Mouse (Mus musculus) lung, adult 2 months (tissue): ENCODE data around the gene Zcchc4. TPM values are rescaled to one million over a fixed set of nuclear protein-coding genes. Genes with fewer than 3 reads are reported as not detected.

ENCODE experiments used
- DNase-seq: peaks from one replicate; pipeline ENCODE4 v3.0.0; 2022
- H3K4me1 ChIP-seq: fragments of 200-500 bp; 2 replicates; pipeline ENCODE4 v1.6.1; 2011; ENCODE audit warnings: low read length; ENCODE audit not compliant: control insufficient read depth, insufficient read depth
- H3K4me3 ChIP-seq: fragments of 200-500 bp; replicated peaks from 2 replicates; pipeline ENCODE3; 2011; ENCODE audit warnings: low read depth, mild to moderate bottlenecking, control low read depth, low read length; ENCODE audit errors: extremely low read depth
- CTCF ChIP-seq: fragments of 200-500 bp; IDR thresholded peaks from 2 replicates; pipeline ENCODE4 v1.5.1; 2011; ENCODE audit warnings: mild to moderate bottlenecking, low read length, control low read depth; ENCODE audit not compliant: insufficient read depth
- POLR2A ChIP-seq: fragments of 200-500 bp; IDR thresholded peaks from 2 replicates; pipeline ENCODE4 v1.6.1; 2011; ENCODE audit warnings: low read depth, mild to moderate bottlenecking, control low read depth, low read length, borderline replicate concordance; ENCODE audit errors: extremely low read depth
- WGBS: fragments of 180-500 bp; shearing (Covaris S2); methylation state at CpG from one replicate; pipeline ENCODE4 v1.1.7; 2018; 5-methylcytosine and 5-hydroxymethylcytosine counted together
- polyA plus RNA-seq: library from polyadenylated mRNA; depleted of rRNA; stranded (reverse); fragments of >200 nt; gene quantifications from 2 replicates; pipeline ENCODE4 v1.2.3, GENCODE M21; 2012; rRNA removed

Zcchc4 gene
- polyA plus RNA-seq, 1 experiment = 7.2 TPM

- no peak for DNase-seq
- WGBS = 68% methylated on average over 18 of the region's 18 CpGs
- H3K4me1 ChIP-seq = no peaks in the 10 kb centered on the region; the same call in 1 of the 2 replicates
- no peak for TF ChIP-seq POLR2A
- no peak for TF ChIP-seq CTCF
- no peak overlapping the region for H3K4me3 ChIP-seq
Observed at GRCm38 (mm10) chr5:52866361-52867155, 91.3 kb downstream of the Zcchc4 start.

DNA sequence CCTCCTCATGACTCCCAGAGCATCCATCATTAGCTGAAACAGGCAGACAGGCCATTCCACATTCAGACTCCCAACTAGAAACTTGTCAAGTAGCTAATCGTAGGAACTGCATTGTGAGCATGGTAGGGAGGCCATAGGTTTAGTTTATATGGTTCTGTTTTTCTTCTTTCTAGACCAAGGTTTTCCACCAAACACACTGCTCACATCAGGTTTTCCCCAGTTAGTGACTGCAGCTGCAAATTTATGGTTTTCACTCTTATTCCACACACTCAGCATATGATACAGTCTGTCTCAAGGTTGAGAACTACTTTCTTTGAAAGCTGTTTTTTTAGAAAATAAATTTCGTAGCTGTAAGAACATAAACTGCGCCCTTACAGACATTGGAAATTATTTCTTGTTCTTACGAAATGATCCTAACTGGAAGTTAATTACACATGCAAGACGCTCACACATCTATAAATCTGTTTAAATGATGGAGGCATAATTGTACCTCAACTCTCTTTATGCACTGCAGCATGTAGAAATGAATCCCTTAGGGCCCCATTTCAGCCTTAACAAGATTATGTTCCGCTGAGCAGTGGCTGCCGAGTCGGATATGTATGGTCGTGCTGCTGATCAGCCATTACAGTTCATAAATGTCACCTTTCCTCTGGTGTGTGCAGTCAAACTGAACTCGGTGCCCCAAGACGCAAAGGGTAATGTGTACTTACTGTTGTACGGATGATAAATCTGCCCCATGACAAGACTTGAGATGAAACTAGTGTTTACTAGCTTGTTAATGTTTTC is 93.9 kb downstream of the Zcchc4 start:
- no peak for DNase-seq
- WGBS = 85% methylated on average over 12 of the region's 12 CpGs
- Histone ChIP-seq H3K4me3 (no peak overlapping the region), H3K4me1 (no peaks in the 10 kb centered on the region; the same call in 1 of the 2 replicates)
- no peak for TF ChIP-seq POLR2A
- no peak for TF ChIP-seq CTCF

- TF ChIP-seq POLR2A = no peak
- no peak for TF ChIP-seq CTCF
- no peaks in the 10 kb centered on the region for H3K4me1 ChIP-seq
- no peak for DNase-seq
- WGBS = 44% methylated on average over 1 of the region's 1 CpGs
- no peak overlapping the region for H3K4me3 ChIP-seq
Observed at GRCm38 (mm10) chr5:52871461-52871860, 96.3 kb downstream of the Zcchc4 start.

- no peak for DNase-seq
- 90% methylated on average over 13 of the region's 13 CpGs for WGBS
- Histone ChIP-seq H3K4me3 (no peak overlapping the region), H3K4me1 (no peaks in the 10 kb centered on the region)
- TF ChIP-seq POLR2A = no peak
- TF ChIP-seq CTCF = no peak
Observed at GRCm38 (mm10) chr5:52871986-52872385, 96.8 kb downstream of the Zcchc4 start.

Other genes starting within 250 kb of the Zcchc4 start
- 1.6 and 2.0 TPM in 2 replicates for gene Lgi2, start 208.9 kb upstream of the Zcchc4 start, polyA plus RNA-seq
- gene Sepsecs, start 105.7 kb upstream of the Zcchc4 start, polyA plus RNA-seq = 4.8 and 7.2 TPM in 2 replicates
- gene Pi4k2b, start 33.8 kb upstream of the Zcchc4 start, polyA plus RNA-seq = 72.4 and 115 TPM in 2 replicates
- 13.7 and 29.9 TPM in 2 replicates for gene Anapc4, start 58.6 kb downstream of the Zcchc4 start, polyA plus RNA-seq